Mouse (Mus musculus): Measurements from ENCODE around the gene Stat3. TPM values are rescaled to one million over a fixed set of nuclear protein-coding genes. Genes with fewer than 3 reads are reported as not detected.

Stat3 gene
- polyA plus RNA-seq, 1 experiment from 2014 or later, result 48.4 TPM

- no peak overlapping the region for H3K9ac ChIP-seq
- no peak for ATAC-seq (ENCODE audit: low FRiP score, low read depth)
- no peaks in the 10 kb centered on the region for H3K4me1 ChIP-seq (replicated peaks)
- no peaks in the 10 kb centered on the region for H3K9me3 ChIP-seq
- WGBS, result 81% methylated on average over 5 of the region's 5 CpGs
- H3K27ac ChIP-seq (replicated peaks), result no peak overlapping the region
- H3K27me3 ChIP-seq, result no peaks in the 10 kb centered on the region
- H3K36me3 ChIP-seq, result no peaks in the 10 kb centered on the region
- H3K4me3 ChIP-seq, result no peak overlapping the region
- H3K4me2 ChIP-seq, result no peak overlapping the region
Observed at GRCm38 (mm10) chr11:100914415-100914814, 24.9 kb downstream of the Stat3 start.

- no peak overlapping the region for H3K27ac ChIP-seq (replicated peaks)
- WGBS, result 93% methylated on average over 17 of the region's 17 CpGs
- H3K27me3 ChIP-seq, result no peaks in the 10 kb centered on the region
- H3K4me3 ChIP-seq, result no peak overlapping the region
- no peaks in the 10 kb centered on the region for H3K4me1 ChIP-seq (replicated peaks)
- H3K9me3 ChIP-seq, result no peaks in the 10 kb centered on the region
- 0 out of 2 replicates have a peak, but pooled peaks cover 6% of the 10 kb centered on the region for H3K36me3 ChIP-seq
- ATAC-seq (ENCODE audit: low FRiP score, low read depth), result no peak
- H3K9ac ChIP-seq, result no peak overlapping the region
- H3K4me2 ChIP-seq, result no peak overlapping the region
Observed at GRCm38 (mm10) chr11:100912401-100913155, 26.8 kb downstream of the Stat3 start.

- Histone ChIP-seq H3K27ac (replicated peaks) (no peak overlapping the region), H3K4me2 (no peak overlapping the region), H3K27me3 (no peaks in the 10 kb centered on the region), H3K9ac (no peak overlapping the region), H3K4me3 (no peak overlapping the region), H3K36me3 (peaks cover 23% of the 10 kb centered on the region), H3K4me1 (replicated peaks) (no peaks in the 10 kb centered on the region), H3K9me3 (no peaks in the 10 kb centered on the region)
- 89% methylated on average over 9 of the region's 9 CpGs for WGBS
- no peak for ATAC-seq (ENCODE audit: low FRiP score, low read depth)
Observed at GRCm38 (mm10) chr11:100908567-100908966, 30.8 kb downstream of the Stat3 start.

GRCm38 (mm10) chr11:100908112-100908511, 31.2 kb downstream of the Stat3 start:
- ATAC-seq (ENCODE audit: low FRiP score, low read depth), result no peak
- Histone ChIP-seq H3K4me3 (no peak overlapping the region), H3K9ac (no peak overlapping the region), H3K36me3 (peaks cover 27% of the 10 kb centered on the region), H3K4me1 (replicated peaks) (no peaks in the 10 kb centered on the region), H3K9me3 (no peaks in the 10 kb centered on the region), H3K4me2 (no peak overlapping the region), H3K27me3 (no peaks in the 10 kb centered on the region), H3K27ac (replicated peaks) (no peak overlapping the region)
- WGBS, result 84% methylated on average over 2 of the region's 2 CpGs

- H3K9ac ChIP-seq, result no peak overlapping the region
- ATAC-seq (ENCODE audit: low FRiP score, low read depth), result no peak
- no peak overlapping the region for H3K27ac ChIP-seq (replicated peaks)
- peaks cover 35% of the 10 kb centered on the region for H3K36me3 ChIP-seq
- H3K27me3 ChIP-seq, result no peaks in the 10 kb centered on the region
- no peak overlapping the region for H3K4me3 ChIP-seq
- 90% methylated on average over 4 of the region's 4 CpGs for WGBS
- H3K4me1 ChIP-seq (replicated peaks), result no peaks in the 10 kb centered on the region
- H3K4me2 ChIP-seq, result no peak overlapping the region
- H3K9me3 ChIP-seq, result 0 out of 2 replicates have a peak, but pooled peaks cover 3% of the 10 kb centered on the region
Observed at GRCm38 (mm10) chr11:100906885-100907284, 32.5 kb downstream of the Stat3 start.

GRCm38 (mm10) chr11:100905929-100906328, 33.4 kb downstream of the Stat3 start:
- WGBS, result 87% methylated on average over 1 of the region's 1 CpGs
- ATAC-seq (ENCODE audit: low FRiP score, low read depth), result no peak

GRCm38 (mm10) chr11:100904580-100905351, 34.6 kb downstream of the Stat3 start:
- Histone ChIP-seq H3K27me3 (no peaks in the 10 kb centered on the region), H3K9ac (no peak overlapping the region), H3K36me3 (peaks cover 45% of the 10 kb centered on the region), H3K4me2 (no peak overlapping the region), H3K4me3 (no peak overlapping the region), H3K9me3 (0 out of 2 replicates have a peak, but pooled peaks cover 5% of the 10 kb centered on the region), H3K27ac (replicated peaks) (no peak overlapping the region), H3K4me1 (replicated peaks) (no peaks in the 10 kb centered on the region)
- no peak for ATAC-seq (ENCODE audit: low FRiP score, low read depth)
- WGBS, result 66% methylated on average over 19 of the region's 20 CpGs

More at GRCm38 (mm10) chr11:100905929-100906328, 33.4 kb downstream of the Stat3 start:
- no peak overlapping the region for H3K27ac ChIP-seq (replicated peaks)
- H3K4me1 ChIP-seq (replicated peaks), result no peaks in the 10 kb centered on the region
- H3K4me3 ChIP-seq, result no peak overlapping the region
- H3K36me3 ChIP-seq, result peaks cover 44% of the 10 kb centered on the region
- no peak overlapping the region for H3K9ac ChIP-seq
- no peak overlapping the region for H3K4me2 ChIP-seq
- no peaks in the 10 kb centered on the region for H3K27me3 ChIP-seq
- H3K9me3 ChIP-seq, result 0 out of 2 replicates have a peak, but pooled peaks cover 5% of the 10 kb centered on the region

- Histone ChIP-seq H3K4me3 (no peak overlapping the region), H3K4me1 (replicated peaks) (0 out of 2 replicates have a peak, but pooled peaks cover 7% of the 10 kb centered on the region), H3K4me2 (0 out of 2 replicates have a peak overlapping the region, but pooled peaks have one; percentile 3), H3K9ac (no peak overlapping the region), H3K36me3 (peaks cover 31% of the 10 kb centered on the region), H3K27ac (replicated peaks) (peak overlapping the region; percentile 6; the same call in 1 of the 2 replicates), H3K27me3 (no peaks in the 10 kb centered on the region), H3K9me3 (0 out of 2 replicates have a peak, but pooled peaks cover 5% of the 10 kb centered on the region)
- no peak for ATAC-seq (ENCODE audit: low FRiP score, low read depth)
- 46% methylated on average over 16 of the region's 16 CpGs for WGBS
Observed at GRCm38 (mm10) chr11:100898441-100899199, 40.7 kb downstream of the Stat3 start.

- Histone ChIP-seq H3K27me3 (no peaks in the 10 kb centered on the region), H3K4me1 (replicated peaks) (0 out of 2 replicates have a peak, but pooled peaks cover 7% of the 10 kb centered on the region), H3K27ac (replicated peaks) (0 out of 2 replicates have a peak overlapping the region, but pooled peaks have one; percentile 6), H3K36me3 (peaks cover 27% of the 10 kb centered on the region), H3K9ac (no peak overlapping the region), H3K4me2 (0 out of 2 replicates have a peak overlapping the region, but pooled peaks have one; percentile 3), H3K4me3 (no peak overlapping the region), H3K9me3 (0 out of 2 replicates have a peak, but pooled peaks cover 5% of the 10 kb centered on the region)
- 61% methylated on average over 7 of the region's 7 CpGs for WGBS
- ATAC-seq (ENCODE audit: low FRiP score, low read depth), result no peak
Observed at GRCm38 (mm10) chr11:100897294-100898231, 41.8 kb downstream of the Stat3 start.

GRCm38 (mm10) chr11:100896078-100896477, 43.3 kb downstream of the Stat3 start:
- WGBS, result 57% methylated on average over 10 of the region's 10 CpGs
- Histone ChIP-seq H3K4me3 (no peak overlapping the region), H3K9me3 (no peaks in the 10 kb centered on the region), H3K4me1 (replicated peaks) (0 out of 2 replicates have a peak, but pooled peaks cover 7% of the 10 kb centered on the region), H3K4me2 (no peak overlapping the region), H3K36me3 (peaks cover 13% of the 10 kb centered on the region; the same call in 1 of the 2 replicates), H3K9ac (no peak overlapping the region), H3K27ac (replicated peaks) (no peak overlapping the region), H3K27me3 (no peaks in the 10 kb centered on the region)
- no peak for ATAC-seq (ENCODE audit: low FRiP score, low read depth)

All from hindbrain, embryonic 15.5 days (tissue).